In the genomic region with DNA sequence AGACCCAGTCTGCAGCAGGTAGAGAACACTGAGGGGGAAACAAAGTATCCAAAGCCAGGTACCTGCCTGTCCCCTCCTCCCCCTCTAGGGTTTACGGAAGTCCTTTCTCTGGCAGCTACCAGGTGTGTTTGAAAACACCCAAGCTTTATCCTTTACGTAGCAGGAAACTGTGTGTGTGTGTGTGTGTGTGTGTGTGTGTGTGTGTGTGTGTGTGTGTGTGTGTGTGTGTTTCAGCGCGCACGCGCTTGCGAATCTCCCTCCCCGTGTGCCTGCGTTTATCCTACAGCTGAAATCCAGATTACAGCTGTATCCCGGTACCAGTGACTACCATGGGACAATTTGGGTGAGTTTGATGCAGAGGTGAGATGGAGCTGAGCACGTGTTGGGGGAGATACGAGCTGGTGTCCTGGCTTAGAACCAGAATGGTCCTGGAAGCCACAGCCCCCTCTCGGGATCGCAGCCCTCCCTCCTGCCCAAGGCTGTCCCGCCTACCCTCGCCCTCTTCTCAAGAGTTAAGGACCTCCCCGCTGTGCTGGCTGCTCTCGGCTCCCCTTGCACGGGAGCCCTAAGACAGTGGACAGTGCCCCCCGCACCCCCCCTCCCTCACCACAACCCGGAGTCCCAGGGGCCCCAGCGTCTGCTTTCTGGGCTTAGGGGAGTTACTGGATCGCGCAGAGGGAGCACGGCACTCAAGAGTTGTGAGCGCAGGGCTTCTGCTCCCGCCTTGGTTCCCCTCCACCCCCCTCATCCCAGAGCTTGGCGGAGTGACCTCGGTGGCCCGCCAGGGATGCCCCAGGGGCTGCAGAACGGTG, we compare ENCODE assay signal across 8 mouse cellular contexts.
A peak's percentile ranks its signal among the peaks of the same experiment; 100 is the strongest.
DNase-seq lines count a peak whose midpoint lies in the region; ATAC-seq and TF ChIP-seq lines count a peak whose summit lies in the region.

No protein-coding gene starts in this region.

- H3K4me2 ChIP-seq in kidney, embryonic 16.5 days (replicated peaks; ENCODE audit: low read depth, low read length): peak overlapping the region; percentile 83
- H3K4me2 ChIP-seq in hindbrain, postnatal 0 days (ENCODE audit: low read depth, low read length): peak overlapping the region; percentile 59
- H3K4me2 ChIP-seq in midbrain, embryonic 13.5 days (replicated peaks): peak overlapping the region; percentile 65

- no peaks in the 10 kb centered on the region for H3K27me3 ChIP-seq in kidney, embryonic 16.5 days (ENCODE audit: insufficient read depth, low read length)
- no peaks in the 10 kb centered on the region for H3K27me3 ChIP-seq in hindbrain, postnatal 0 days (ENCODE audit: insufficient read depth, low read length)
- peaks cover 11% of the 10 kb centered on the region for H3K27me3 ChIP-seq in midbrain, embryonic 13.5 days

- no peak for TF ChIP-seq CTCF in hindbrain, postnatal 0 days (IDR thresholded peaks at IDR 0.05; ENCODE audit: low read depth)

- H3K27ac ChIP-seq in kidney, embryonic 16.5 days (ENCODE audit: low read length): no peak overlapping the region
- no peak overlapping the region for H3K27ac ChIP-seq in hindbrain, postnatal 0 days
- no peak overlapping the region for H3K27ac ChIP-seq in midbrain, embryonic 13.5 days

- 1% methylated on average over 30 of the region's 31 CpGs for WGBS in kidney, embryonic 16.5 days
- WGBS in hindbrain, postnatal 0 days: 5% methylated on average over 25 of the region's 31 CpGs
- 1% methylated on average over 30 of the region's 31 CpGs for WGBS in midbrain, embryonic 13.5 days

- peak overlapping the region; percentile 56 for H3K4me3 ChIP-seq in kidney, embryonic 16.5 days (ENCODE audit: low read length)
- peak overlapping the region; percentile 27 for H3K4me3 ChIP-seq in hindbrain, postnatal 0 days (ENCODE audit: low read length)
- peak overlapping the region; percentile 37 for H3K4me3 ChIP-seq in midbrain, embryonic 13.5 days (replicated peaks)

- H3K9ac ChIP-seq in kidney, embryonic 16.5 days (replicated peaks; ENCODE audit: low read length): peak overlapping the region; percentile 69
- 0 out of 2 replicates have a peak overlapping the region, but pooled peaks have one; percentile 28 for H3K9ac ChIP-seq in hindbrain, postnatal 0 days (replicated peaks; ENCODE audit: low read length)
- peak overlapping the region; percentile 46 for H3K9ac ChIP-seq in midbrain, embryonic 13.5 days (replicated peaks)

- no peaks in the 10 kb centered on the region for H3K9me3 ChIP-seq in kidney, embryonic 16.5 days (ENCODE audit: low read length)
- H3K9me3 ChIP-seq in hindbrain, postnatal 0 days (ENCODE audit: low read length): no peaks in the 10 kb centered on the region
- H3K9me3 ChIP-seq in midbrain, embryonic 13.5 days: no peaks in the 10 kb centered on the region

- no peak for DNase-seq in kidney, adult 11 months
- DNase-seq in embryo, embryonic 10.5 days (ENCODE audit: low spot score): peak; percentile 66
- DNase-seq in hindbrain, postnatal 0 days (ENCODE audit: low spot score): no peak
- no peak for DNase-seq in urinary bladder, adult 2 months (ENCODE audit: low spot score)
- DNase-seq in layer of hippocampus, postnatal 36 days: no peak

- H3K4me1 ChIP-seq in kidney, embryonic 16.5 days (ENCODE audit: insufficient read depth, low read length): peaks cover 20% of the 10 kb centered on the region
- 0 out of 2 replicates have a peak, but pooled peaks cover 6% of the 10 kb centered on the region for H3K4me1 ChIP-seq in hindbrain, postnatal 0 days (ENCODE audit: insufficient read depth, low read length)
- peaks cover 33% of the 10 kb centered on the region for H3K4me1 ChIP-seq in midbrain, embryonic 13.5 days (replicated peaks)

- ATAC-seq in kidney, embryonic 16.5 days (ENCODE audit: low FRiP score, low TSS enrichment): peak; percentile 72
- peak; percentile 50 for ATAC-seq in hindbrain, postnatal 0 days
- ATAC-seq in midbrain, embryonic 13.5 days: peak; percentile 49
- ATAC-seq in erythroid progenitor cell, adult 5-6 weeks (replicated peaks; ENCODE audit: low FRiP score, poor library complexity, severe bottlenecking): no peak

- H3K36me3 ChIP-seq in kidney, embryonic 16.5 days (ENCODE audit: insufficient read depth, low read length): no peaks in the 10 kb centered on the region
- no peaks in the 10 kb centered on the region for H3K36me3 ChIP-seq in hindbrain, postnatal 0 days (ENCODE audit: insufficient read depth, low read length)
- H3K36me3 ChIP-seq in midbrain, embryonic 13.5 days: no peaks in the 10 kb centered on the region
